Mouse (Mus musculus) kidney, adult 2 months (tissue): ENCODE results near the gene Elp5.

Source experiments
- CTCF ChIP-seq: fragments of 200-500 bp; conservative IDR thresholded peaks from 2 replicates; pipeline ENCODE4 v1.5.1; 2011; ENCODE audit warnings: low read depth, mild to moderate bottlenecking, control low read depth, low read length, moderate library complexity, mixed read lengths; ENCODE audit not compliant: insufficient read depth, insufficient read length
- POLR2A ChIP-seq: fragments of 200-500 bp; IDR thresholded peaks from one replicate; pipeline ENCODE4 v1.6.1; 2011; ENCODE audit warnings: low read depth, low read length, control low read depth

DNA sequence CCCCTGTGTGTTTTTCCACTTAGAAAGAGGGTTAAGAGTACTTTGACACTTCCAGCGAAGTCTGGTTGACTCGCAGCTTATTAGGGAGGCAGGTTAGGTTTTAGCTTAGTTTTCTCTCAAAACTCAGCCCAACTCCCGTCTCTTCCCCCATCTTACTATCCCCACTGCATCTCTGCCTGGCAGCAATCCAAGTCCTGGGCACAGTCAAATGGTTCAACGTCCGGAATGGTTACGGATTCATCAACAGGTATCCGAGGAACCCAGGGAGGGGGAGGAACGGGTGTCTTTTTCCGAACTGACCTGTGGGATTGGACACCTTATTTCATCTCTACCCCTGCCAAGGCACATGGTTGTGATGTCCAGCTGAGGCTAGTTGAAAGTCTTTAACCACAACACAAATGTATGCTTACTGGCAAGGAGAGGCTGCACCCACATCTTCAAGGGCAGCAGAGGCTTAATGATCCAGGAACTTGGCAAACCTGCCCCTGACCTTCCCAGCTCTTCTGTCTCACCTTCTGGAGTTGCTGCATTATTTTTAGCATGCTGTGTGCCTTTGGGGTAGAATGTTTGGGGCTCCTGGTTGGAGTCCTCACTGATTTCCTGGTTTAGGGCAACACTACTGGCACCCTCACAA is 45.5 kb downstream of the Elp5 start:
- TF ChIP-seq CTCF (no peak), POLR2A (no peak)
